Mouse (Mus musculus) thymus, postnatal 25 days (tissue): ENCODE results near the gene Rhoh.

Source experiments
- DNase-seq: peaks from one replicate; pipeline ENCODE4 v3.0.0; 2022

The Rhoh gene

GRCm38 (mm10) chr5:65895764-65896163 is 34.8 kb downstream of the Rhoh start:
- no peak for DNase-seq

GRCm38 (mm10) chr5:65897731-65898130 is 36.7 kb downstream of the Rhoh start:
- no peak for DNase-seq

- no peak for DNase-seq
Observed at GRCm38 (mm10) chr5:65898683-65899082, 37.7 kb downstream of the Rhoh start.

GRCm38 (mm10) chr5:65900113-65900512 is 39.1 kb downstream of the Rhoh start:
- no peak for DNase-seq

GRCm38 (mm10) chr5:65900862-65901265 is 39.9 kb downstream of the Rhoh start:
- DNase-seq = peak; percentile 79

GRCm38 (mm10) chr5:65901868-65902418 is 40.9 kb downstream of the Rhoh start:
- DNase-seq = no peak

- DNase-seq = no peak
Observed at GRCm38 (mm10) chr5:65902811-65903210, 41.8 kb downstream of the Rhoh start.

- DNase-seq = peak; percentile 76
Observed at GRCm38 (mm10) chr5:65904476-65904875, 43.5 kb downstream of the Rhoh start.

GRCm38 (mm10) chr5:65908751-65909150 is 47.7 kb downstream of the Rhoh start:
- no peak for DNase-seq

GRCm38 (mm10) chr5:65909321-65909720 is 48.3 kb downstream of the Rhoh start:
- no peak for DNase-seq

GRCm38 (mm10) chr5:65910398-65910797 is 49.4 kb downstream of the Rhoh start:
- peak; percentile 84 for DNase-seq

- peak; percentile 76 for DNase-seq
Observed at GRCm38 (mm10) chr5:65911676-65912075, 50.7 kb downstream of the Rhoh start.

GRCm38 (mm10) chr5:65912201-65912600 is 51.2 kb downstream of the Rhoh start:
- peak; percentile 52 for DNase-seq

GRCm38 (mm10) chr5:65913126-65913525 is 52.1 kb downstream of the Rhoh start:
- DNase-seq = no peak

- DNase-seq = no peak
Observed at GRCm38 (mm10) chr5:65914342-65914741, 53.3 kb downstream of the Rhoh start.

GRCm38 (mm10) chr5:65916930-65917329 is 55.9 kb downstream of the Rhoh start:
- DNase-seq = no peak

GRCm38 (mm10) chr5:65918601-65919000 is 57.6 kb downstream of the Rhoh start:
- peak; percentile 63 for DNase-seq

GRCm38 (mm10) chr5:65919326-65919725 is 58.3 kb downstream of the Rhoh start:
- peak; percentile 65 for DNase-seq

- DNase-seq = no peak
Observed at GRCm38 (mm10) chr5:65919904-65920303, 58.9 kb downstream of the Rhoh start.

- no peak for DNase-seq
Observed at GRCm38 (mm10) chr5:65920701-65921426, 59.9 kb downstream of the Rhoh start.

GRCm38 (mm10) chr5:65921477-65922138 is 60.6 kb downstream of the Rhoh start:
- DNase-seq = no peak

- DNase-seq = peak; percentile 75
Observed at GRCm38 (mm10) chr5:65926666-65927065, 65.7 kb downstream of the Rhoh start.

GRCm38 (mm10) chr5:65929162-65929561 is 68.1 kb downstream of the Rhoh start:
- DNase-seq = peak; percentile 89

- DNase-seq = peak; percentile 59
Observed at GRCm38 (mm10) chr5:65930171-65930570, 69.2 kb downstream of the Rhoh start.
